Mouse (Mus musculus) cerebellum, adult 9-10 months (tissue): ENCODE data around the gene Pgrmc1.
"Not testable (repeated sequence)": the region's sequence is repeated elsewhere in the genome, so short reads cannot be mapped to it uniquely, and the experiment has no call there.

Experiments
- DNase-seq: peaks from one replicate; pipeline ENCODE4 v3.0.0; 2022

Pgrmc1 gene

DNA sequence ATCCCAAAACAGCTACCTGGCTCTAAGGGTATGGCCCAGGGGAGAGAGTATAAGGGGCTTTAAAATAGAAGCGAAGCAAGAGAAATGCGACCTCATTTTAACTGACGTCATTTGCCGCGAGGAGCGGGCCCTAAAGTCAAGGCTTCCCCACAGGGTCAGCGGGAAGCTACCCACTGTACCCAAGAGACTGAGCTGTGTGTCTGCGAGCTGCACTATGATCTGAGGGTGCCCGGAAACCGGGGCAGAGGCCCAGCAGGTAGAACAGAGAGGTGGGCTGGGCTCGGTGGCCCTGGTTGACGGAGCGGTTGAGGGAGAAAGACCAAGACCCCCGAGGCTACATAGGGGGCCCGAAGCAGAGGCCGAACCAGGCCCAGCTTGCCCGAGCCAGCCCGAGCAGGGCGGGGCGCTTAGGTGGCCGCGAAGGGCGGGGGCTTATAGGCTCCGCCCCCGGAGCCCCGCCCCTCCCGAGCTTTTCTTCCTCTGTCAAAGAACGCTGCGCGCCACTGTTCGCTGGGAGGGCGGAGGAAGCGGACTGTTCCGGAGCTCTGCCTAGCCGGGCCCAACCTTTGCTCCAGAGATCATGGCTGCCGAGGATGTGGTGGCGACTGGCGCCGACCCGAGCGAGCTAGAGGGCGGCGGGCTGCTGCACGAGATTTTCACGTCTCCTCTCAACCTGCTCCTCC is at the start of gene Pgrmc1:
Gene Pgrmc1 (plus strand): TSS at position 500 of the 683 bp plus-strand sequence.
- DNase-seq = peak; percentile 87

- DNase-seq = no peak
These were observed 49.2 kb upstream of the Pgrmc1 start for GRCm38 (mm10) chrX:36548798-36549197.

GRCm38 (mm10) chrX:36550906-36551305 is 47.1 kb upstream of the Pgrmc1 start:
- peak; percentile 10 for DNase-seq

- no peak for DNase-seq
These were observed 46.7 kb upstream of the Pgrmc1 start for GRCm38 (mm10) chrX:36551351-36551750.

- no peak for DNase-seq
These were observed 45.9 kb upstream of the Pgrmc1 start for GRCm38 (mm10) chrX:36552055-36552587.

GRCm38 (mm10) chrX:36552715-36553114 is 45.3 kb upstream of the Pgrmc1 start:
- no peak for DNase-seq

DNA sequence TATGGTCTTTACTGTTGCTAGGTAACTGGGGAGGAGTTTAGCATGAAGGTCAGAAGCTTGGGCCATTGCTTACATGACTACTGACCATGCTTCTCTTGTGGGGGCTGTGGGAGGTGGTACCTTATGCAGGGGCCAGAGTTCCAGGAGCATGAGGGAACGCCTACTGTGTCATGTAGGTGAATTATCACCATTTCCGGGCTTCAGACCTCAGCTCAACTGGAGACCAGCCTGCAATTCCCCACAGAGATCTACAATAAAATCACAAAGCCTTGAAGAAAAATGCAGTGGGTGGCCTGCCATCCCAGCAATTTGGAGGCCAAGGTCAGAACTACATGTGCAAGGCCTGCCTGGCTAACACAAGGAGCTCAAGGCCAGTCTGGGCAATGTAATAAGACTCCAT is 42.8 kb upstream of the Pgrmc1 start:
- DNase-seq = not testable (repeated sequence)

DNA sequence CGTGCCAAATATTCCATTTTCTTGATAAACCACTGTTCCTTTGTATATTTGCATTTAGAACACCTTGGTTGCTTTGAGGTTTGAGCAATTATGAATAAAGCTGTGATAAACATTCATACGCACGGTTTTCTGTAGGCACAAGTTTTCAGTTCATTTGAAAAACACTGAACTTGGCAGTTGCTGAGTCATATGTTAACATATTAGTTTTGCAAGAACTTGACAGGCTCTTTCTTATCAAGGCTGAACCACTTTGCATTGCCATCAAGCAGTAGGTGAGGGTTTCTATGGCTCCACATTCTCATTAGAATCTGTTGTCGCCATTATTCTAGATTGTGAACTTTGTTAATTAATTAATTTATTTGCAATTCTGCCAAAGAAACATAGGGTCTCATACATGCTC is 37.8 kb upstream of the Pgrmc1 start:
- DNase-seq = no peak

GRCm38 (mm10) chrX:36561650-36562049 is 36.4 kb upstream of the Pgrmc1 start:
- peak; percentile 65 for DNase-seq

DNA sequence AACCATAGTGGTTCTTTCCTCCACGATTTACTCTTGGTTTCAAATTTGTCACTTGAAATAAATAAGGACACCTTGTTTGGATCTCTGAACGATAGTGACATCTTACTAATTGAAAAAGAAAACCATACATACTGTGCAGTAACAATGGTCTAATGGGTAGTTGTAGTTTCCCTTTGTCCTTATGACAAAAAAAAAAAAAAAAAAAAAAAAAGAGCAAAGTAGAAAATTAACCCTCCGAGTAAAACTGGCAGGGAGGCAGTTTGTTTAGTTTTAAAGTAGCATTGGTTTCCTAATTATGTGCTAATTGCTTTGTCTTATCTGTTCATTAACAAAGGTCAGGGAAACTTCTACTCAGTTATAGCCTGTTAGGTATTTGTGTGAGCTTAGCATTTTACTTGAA is 35.9 kb upstream of the Pgrmc1 start:
- no peak for DNase-seq

DNA sequence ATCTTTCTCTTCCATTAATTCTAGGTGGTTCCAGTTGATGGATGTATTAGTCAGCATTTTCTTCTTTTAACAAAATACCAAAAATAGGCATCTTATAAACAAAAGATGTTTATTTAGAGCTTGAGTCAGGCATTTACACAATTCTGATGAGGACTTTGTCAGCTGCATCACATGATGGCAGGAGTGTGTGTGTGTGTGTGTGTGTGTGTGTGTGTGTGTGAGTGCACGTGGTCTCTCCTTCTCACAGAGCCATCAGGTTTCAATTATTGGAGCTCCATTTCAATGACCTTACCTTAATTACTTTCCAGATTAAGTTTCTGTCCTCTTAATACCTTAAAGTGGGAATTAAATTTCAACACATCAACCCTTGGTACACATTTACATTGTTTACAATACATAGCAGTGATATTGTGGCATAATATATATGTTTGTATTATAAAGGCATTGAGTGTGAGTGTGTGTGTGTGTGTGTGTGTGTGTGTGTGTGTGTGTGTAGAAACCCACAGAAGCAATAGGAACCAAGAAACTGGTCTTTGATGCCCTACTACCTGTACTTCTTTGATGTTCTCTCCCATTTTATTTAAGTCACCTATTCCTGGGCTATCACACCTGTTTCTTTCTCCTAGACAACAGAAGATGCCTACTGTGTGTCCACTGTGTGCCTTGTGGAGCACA is 11.2 kb upstream of the Pgrmc1 start:
- DNase-seq = no peak

DNA sequence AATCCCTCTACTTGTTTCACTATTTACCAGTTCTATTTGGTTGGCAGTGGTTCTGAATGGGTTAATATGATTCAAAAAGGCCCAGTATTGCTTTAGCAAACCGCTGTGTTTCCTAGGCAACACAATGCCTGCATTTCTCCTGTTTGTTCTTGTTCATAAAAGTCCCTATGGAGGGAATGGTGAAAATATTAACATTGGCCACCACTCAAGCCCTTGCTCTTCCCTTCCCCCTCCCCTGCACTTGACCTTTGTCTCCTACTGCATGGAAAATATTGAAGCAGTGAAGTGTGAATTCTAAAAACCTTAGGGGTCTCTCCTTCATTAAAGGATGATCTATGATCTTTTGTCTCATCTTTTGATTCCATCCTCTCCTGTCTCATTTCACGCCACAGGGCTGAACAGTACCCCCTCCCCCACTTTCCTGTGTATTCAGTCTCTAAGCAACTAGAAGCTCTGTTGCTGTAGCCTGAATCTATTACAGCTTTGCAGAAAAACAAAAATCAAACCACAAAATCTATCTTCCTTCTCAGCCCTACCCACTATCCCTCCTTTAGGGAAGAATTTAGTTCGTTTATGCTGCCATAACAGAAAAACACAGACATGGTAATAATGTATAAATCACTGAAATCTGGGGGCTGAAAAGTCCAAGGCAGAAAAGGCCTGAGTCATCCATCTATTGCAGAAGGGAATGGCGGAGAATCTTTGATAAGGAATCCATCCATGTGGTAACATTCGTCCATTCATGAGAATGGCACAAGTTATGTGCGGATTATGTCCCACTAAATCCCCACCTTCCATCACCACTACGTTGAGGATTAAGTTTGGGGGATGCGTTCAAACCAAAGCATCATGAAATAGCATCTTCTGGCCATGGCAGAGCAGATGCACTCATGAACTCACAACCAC is 10.4 kb upstream of the Pgrmc1 start:
- DNase-seq = no peak

GRCm38 (mm10) chrX:36590266-36590665 is 7.7 kb upstream of the Pgrmc1 start:
- no peak for DNase-seq

- DNase-seq = no peak
These were observed 6.9 kb upstream of the Pgrmc1 start for GRCm38 (mm10) chrX:36591120-36591519.

- no peak for DNase-seq
These were observed 6.5 kb upstream of the Pgrmc1 start for GRCm38 (mm10) chrX:36591539-36591938.

- no peak for DNase-seq
These were observed 2.8 kb upstream of the Pgrmc1 start for GRCm38 (mm10) chrX:36595247-36595646.

GRCm38 (mm10) chrX:36596483-36597120 is 1.4 kb upstream of the Pgrmc1 start:
- DNase-seq = not testable (repeated sequence)

DNA sequence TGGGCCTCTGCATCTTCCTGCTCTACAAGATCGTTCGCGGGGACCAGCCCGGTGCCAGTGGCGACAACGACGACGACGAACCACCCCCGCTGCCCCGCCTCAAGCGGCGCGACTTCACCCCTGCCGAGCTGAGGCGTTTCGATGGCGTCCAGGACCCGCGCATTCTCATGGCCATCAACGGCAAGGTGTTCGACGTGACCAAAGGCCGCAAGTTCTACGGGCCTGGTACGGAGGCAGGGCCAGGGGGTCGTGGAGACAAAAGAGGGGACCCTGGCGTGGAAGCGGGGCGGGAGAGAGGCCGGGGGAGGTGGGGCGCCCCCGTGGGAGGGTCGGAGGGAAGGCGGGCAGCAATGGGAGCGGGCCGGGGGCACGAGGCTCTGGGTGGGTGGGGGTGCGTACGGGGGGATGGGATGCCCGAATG is 394 bp downstream of the Pgrmc1 start:
- no peak for DNase-seq

DNA sequence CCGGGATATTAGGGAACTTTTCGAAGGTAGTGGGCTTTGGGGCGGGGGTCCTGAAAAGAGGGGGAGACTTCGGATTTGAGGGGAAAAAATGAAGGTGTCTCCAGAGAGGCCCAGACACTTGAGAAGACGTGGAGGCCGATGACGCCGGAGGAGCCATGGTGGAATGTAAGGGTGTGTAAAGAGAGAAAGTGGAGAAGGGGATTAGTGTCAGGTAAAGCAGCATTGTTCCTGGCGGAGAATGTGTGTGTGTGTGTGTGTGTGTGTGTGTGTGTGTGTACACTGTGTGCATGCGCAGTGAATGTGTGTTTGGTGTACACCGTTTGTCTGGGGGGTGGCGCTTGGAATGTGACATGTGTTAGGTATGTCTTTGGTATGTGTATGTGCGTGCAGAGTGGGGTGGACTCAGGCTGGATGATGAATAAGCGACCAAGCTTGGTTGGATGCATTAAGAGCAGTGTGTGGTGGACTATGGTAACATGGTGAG is 897 bp downstream of the Pgrmc1 start:
- DNase-seq = peak; percentile 43

DNA sequence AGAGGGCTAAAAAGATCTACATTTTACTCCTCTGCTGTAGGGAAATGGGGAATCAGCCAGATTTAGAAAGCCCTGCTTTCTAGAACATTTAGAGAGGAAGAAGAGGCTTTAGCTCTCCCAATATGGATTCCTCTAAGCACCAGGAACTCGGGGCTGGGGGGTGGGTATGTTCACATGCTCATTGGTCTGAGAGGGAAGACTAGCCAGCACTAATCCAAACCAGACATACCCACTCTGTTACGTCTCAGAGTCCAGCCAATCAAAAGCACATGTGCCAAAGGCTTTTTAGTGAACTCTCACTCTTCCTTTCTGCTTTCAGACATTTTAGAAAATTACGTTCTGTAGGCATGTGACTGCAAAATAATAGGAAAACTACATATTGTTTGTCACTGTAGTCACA is 1.6 kb downstream of the Pgrmc1 start:
- no peak for DNase-seq

DNA sequence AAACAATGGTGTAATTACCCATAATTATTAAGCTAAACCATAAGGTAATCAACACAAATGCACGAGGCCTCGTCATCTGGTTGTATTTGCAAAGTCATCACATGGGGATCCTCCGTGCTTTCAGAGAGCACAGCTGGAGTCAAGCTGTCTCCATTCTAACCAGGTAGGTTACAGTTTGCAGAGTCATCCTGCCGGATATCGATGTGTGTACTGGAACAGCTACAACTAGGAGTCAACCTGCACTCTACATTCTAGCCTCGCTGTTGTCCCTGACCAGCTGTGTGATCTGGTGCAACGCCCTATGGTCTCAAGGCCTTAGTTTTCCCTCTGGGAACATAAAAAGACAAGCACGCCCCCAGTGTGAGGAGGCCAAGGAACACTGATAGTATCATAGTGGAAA is 2.1 kb downstream of the Pgrmc1 start:
- no peak for DNase-seq

DNA sequence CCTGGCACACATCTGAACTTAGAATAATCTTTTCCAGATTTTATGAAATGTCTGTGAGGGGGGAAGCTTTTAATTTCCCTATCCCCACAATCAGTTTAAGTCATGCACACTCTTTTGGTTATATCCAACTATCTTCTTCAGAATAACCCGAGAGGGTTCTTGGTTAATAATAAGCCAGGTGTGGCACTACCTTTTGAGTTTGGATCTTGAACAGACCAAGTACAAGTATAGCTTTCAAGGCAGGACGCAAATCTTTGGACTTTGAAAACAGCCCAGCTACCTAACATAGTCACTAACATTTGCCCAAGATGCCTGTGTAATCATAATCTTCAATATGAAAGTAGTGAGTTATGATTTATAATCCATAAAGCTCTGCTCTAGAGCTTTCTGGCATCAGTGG is 4.9 kb downstream of the Pgrmc1 start:
- DNase-seq = no peak

GRCm38 (mm10) chrX:36604040-36604439 is 6.0 kb downstream of the Pgrmc1 start:
- DNase-seq = no peak
